Mouse (Mus musculus) kidney, postnatal 4 days (tissue): Measurements from ENCODE around the gene Nelfcd.

Experiments
- DNase-seq, 2 experiments: peaks; one replicate each; pipeline ENCODE4 v3.0.0; 2021; ENCODE audit warnings: mixed read lengths in 2 of 2

Gene Nelfcd

DNA sequence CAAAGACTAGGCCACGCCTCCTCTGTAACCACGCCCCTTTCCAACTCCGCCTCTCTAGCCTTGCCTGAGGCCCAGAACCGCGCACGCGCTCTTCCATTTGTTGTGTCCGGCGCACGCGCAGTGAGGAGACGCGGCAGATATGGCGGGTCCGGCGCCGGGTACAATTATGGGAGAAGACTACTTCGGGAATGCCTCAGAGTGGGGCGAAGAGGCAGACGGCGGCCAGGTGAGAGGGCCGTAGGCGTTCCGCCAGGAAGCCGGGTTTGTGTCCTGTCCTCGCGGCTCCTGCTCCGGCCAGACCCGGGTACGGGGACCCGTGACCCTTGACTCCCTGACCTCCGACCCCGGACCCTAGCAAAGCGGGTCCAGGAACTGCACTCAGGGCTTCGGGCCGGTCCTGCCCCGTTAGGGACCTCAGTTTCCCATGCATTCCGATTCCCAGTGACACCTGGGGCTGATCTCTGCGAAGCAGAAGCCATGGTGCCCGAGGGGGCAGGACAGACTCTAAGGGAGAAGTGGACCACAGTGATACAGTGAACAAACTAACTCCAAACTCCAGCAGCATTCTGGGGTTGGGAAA is at the start of gene Nelfcd:
Nelfcd (plus strand) TSS at position 74 of the 580 bp plus-strand sequence.
- peak; percentile 97 for DNase-seq

- no peak for DNase-seq
Observed at GRCm38 (mm10) chr2:174366571-174366970, 49.0 kb upstream of the Nelfcd start.

DNA sequence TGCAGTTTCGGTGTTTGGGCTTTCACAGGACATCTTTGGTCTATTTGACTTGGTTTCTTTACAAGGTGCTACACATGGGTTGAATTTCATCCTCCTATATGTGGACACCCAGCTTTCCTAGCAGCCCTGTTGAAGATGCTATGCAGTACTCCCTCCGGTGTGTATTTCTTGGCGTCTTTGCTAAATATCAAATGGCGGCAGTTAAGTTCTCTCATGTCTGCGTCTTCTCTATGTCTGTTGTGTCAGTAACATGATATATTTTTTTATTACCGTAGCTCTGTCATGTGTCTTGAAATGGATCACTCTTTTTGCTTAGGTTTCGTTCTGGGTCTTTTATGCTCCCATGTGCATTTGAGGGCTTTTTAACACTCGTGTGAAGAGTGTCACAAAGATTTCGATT is 34.6 kb upstream of the Nelfcd start:
- DNase-seq, result no peak

DNA sequence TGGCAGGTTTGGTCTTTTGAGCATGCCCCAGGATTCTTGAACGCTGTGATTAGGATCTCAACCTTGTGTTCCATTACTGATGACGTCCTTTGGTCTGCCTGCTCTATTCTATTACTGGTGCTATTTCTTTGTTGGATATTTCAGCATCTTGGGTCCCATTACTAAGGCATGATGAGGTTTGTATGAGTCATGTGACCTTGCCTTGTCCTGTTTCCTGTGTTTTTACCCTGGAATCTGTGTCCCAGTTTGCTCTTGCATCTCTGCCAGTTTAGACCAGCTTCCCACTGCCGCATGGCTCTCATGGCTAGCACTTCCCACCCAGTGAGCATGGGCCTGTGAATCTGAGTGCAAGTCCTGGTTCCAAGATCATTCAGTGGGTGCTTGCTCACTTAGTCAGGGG is 23.7 kb upstream of the Nelfcd start:
- no peak for DNase-seq

GRCm38 (mm10) chr2:174392554-174392953 is 23.1 kb upstream of the Nelfcd start:
- DNase-seq, result no peak

DNA sequence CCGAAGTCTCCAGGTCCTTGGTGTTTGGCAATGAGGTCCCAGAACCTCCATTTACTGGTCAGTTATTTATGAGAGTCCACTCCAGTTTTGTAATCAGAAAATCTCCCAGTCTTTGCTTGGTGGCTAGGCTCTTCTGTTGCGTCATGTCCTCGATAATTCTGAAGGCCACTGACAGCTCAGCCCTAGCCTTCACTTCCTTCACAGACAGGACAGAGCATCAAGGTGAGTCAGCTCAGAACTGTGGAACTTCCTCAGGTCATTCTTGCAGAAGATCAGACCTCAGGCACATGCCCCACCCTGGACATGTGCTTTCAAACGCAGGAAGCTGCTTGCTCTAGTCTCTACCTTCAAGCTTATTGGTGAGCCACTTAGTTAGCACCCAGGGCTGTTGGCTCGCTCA is 22.2 kb upstream of the Nelfcd start:
- no peak for DNase-seq

DNA sequence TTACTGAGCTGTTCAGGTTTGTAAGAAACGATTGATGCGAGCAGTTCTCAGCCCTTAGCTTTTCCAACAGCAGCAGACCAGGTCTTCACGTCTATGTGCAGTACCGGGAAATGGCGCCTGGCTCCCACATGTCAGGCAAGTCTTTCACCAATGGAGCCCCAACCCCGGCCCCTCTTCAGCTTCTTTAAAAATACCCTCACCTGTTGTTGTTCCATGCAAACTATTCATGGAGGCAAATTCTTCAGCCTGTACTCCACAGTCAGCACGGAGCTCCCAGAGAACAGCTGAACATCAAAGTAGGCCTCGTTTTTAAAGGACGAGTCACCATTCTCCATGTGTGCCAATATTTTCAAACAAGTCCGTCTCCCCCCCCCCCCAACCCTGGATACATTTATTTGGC is 19.0 kb upstream of the Nelfcd start:
- no peak for DNase-seq

GRCm38 (mm10) chr2:174397065-174397464 is 18.5 kb upstream of the Nelfcd start:
- DNase-seq, result no peak

GRCm38 (mm10) chr2:174397881-174398280 is 17.7 kb upstream of the Nelfcd start:
- no peak for DNase-seq

DNA sequence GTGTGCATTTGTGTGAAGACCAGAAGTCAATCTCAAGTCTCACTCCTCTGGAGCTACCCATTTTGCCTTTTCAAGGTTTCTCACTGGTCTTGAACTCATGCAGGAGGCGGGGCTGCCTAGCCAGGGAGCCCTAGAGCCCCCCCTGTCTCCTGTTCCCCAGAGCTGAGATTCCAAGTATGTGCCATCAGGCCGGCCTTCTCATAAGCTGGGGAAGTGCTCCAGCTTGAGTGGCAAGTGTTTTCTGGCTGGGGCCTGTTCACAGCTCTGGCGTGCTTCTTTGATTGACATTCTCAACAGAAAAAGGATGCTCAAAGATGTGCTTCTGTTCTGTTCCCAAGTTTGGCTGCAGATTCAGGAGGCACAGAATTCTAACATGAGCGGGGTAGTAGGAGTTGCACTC is 15.2 kb upstream of the Nelfcd start:
- DNase-seq, result no peak

DNA sequence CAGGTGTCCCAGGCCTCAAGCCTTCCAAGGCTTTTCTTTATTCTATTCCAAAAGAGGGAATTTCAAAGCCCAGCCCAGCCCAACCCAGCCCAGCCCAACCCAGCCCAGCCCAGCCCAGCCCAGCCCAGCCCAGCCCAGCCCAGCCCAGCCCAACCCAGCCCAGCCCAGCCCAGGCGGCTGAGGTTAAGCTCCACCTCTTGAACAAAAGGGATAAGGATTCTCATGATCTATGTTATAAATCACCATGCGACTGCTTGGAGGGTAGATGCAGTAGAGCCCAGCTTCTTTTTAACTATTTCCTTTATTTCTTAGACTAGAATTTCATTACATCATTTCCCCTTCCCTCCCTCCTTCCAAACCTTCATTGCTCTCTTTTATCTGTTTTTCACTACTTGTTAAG is 5.4 kb upstream of the Nelfcd start:
- no peak for DNase-seq

- no peak for DNase-seq
Observed at GRCm38 (mm10) chr2:174413127-174413526, 2.5 kb upstream of the Nelfcd start.

DNA sequence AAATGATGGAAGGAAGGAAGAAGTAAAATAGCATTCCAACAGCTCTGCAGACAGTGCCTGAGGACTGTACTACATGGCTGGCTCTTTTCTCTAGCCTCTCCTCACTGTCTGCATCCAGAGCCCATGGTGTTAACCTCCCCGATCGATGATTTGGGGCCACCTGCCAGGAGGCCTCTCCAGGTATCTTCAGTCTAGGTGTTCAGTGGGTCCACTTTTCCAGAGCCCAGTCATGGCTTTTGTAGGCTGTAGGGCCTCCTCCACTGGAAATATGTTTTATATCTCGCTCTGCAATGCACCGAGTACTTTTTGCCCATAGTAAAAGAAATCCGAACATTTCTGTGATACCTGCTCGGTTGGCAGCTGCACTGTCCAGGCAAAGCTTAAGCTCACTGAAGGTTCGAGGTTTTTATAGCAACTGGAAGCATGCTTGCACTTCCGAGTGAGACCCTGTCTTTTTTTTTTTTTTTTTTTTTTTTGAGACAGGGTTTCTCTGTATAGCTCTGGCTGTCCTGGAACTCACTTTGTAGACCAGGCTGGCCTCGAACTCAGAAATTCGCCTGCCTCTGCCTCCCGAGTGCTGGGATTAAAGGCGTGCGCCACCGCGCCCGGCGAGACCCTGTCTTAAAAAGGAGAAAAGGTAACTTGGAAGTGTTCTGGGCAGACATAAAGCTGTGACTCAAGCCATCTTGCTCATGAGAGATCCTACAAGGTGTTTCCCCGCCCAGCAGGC is 438 bp upstream of the Nelfcd start:
- DNase-seq, result no peak

- DNase-seq, result no peak
Observed at GRCm38 (mm10) chr2:174421107-174421506, 5.5 kb downstream of the Nelfcd start.

DNA sequence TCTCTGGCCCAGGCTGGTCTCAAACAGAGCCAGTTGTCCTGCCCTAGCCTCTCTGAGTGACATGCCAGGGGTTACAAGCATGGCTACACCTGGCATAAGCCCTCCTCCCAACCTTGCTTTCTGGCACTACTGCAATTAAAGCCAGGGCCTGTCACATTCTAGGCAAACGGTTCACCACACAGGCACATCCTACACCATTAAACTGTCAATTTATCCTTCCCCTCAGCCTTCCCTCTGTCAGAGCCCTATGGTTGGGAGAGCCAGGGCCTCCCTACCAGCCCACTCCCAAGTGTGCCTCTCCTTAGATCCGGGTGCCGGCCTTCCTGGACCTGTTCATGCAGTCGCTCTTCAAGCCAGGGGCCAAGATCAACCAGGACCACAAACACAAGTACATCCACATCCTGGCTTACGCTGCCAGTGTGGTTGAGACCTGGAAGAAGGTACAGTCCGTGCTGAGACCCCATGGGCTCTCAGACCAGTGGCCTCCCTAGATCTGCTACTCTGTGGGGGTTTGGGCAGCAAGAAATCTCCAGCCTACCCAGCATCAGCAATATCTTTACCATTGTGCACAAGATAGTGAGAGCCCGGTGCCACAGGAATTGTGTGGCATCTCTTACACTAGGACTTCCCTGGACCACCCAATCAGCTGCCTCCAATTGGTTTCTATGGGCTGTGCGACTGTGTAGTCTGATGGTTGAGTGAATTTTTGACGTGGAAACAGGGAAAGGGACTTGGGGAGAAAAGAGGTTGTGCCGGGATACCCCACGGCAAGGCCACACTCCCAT is 8.9 kb downstream of the Nelfcd start:
- DNase-seq, result no peak

- no peak for DNase-seq
Observed at GRCm38 (mm10) chr2:174426856-174427255, 11.3 kb downstream of the Nelfcd start.

- peak in 1 of 2 experiments; percentile 58 for DNase-seq
Observed at GRCm38 (mm10) chr2:174428076-174428835, 12.7 kb downstream of the Nelfcd start.

DNA sequence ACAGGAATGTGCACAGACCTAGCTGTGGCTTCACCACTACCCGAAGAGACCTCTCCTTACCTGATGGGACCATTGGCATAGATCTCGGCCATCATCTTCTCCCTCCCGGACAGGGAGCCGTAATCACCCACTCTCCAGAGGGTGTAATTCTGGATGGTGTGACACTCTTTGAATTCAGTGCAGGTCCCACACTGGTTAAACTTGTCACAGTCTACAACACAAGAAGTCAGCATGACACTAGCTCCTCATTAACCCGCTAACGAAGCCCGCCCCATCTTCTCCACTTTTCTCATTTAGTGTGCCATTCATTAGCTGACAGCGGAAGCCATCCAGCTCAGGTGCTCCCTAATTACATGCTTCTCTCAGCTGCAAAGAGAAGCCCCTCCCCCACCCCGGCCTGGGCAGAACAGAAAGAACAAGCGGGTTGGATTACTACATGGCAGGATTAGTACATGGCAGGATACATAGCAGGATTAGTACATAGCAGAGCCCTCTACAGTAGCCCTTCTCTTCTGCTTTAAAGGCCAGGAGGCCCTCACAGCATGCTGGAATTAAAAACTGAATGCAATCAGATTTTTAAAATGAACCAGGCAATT is 13.5 kb downstream of the Nelfcd start:
- peak; percentile 27 to 61 for DNase-seq

DNA sequence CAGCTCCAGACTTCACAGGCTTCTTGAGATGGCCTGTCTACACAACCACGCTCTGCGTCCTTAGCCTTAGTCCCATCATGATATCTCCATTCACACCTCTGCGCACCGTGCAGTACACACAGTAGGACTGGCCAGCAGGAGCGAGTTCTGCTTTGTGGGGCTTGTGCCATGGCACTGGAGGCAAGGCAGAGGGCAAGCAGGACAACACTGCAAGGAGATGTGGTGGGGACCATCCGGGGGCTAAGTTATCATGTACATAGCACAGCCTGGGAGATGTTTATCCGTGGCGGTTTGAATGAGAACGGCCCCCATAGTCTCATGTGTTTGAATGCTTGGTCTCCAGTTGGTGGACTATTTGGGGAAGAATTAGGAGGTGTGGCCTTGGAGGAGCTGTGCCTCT is 19.3 kb downstream of the Nelfcd start:
- no peak for DNase-seq

GRCm38 (mm10) chr2:174436076-174436701 is 20.6 kb downstream of the Nelfcd start:
- no peak for DNase-seq

DNA sequence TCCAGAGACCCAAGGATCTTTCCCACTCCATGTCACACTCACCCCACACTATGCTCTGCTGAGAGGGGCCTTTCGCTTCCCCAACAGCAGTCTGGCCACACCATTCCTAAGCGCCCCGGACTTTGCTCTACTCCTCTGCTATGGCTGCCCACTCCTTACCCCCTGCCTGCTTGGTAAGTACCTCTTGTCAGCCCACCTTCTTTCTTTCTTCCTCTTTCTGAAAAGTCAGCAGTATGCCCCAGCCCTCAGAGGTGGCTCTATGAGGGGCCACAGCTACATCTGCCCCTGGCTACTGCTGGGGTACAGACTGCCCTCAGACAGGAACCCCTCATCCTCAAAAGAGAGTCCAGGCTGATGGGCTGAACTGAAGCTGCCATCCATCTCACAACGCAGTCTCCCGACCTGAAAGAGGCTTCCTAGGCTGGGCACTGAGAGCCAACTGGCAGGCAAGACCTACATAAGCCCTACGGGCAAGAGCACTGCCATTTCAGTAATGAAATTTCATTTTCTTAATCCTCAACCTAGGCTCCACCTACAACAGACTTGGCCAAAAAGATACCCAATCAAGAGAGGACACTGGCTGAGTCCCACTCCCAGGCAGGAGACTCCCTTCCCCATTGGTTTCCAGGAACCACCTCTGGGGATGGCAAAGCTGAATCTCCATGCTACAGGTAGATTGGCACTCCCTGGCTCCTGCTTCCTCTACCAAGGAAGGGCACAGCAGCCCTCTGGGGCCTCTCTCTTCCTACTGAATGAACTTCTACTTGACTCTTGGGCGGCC is 21.5 kb downstream of the Nelfcd start:
- DNase-seq, result no peak

GRCm38 (mm10) chr2:174437697-174437982 is 22.0 kb downstream of the Nelfcd start:
- DNase-seq, result no peak
